Mouse (Mus musculus): Measurements from ENCODE around the gene Wwox.

DNA sequence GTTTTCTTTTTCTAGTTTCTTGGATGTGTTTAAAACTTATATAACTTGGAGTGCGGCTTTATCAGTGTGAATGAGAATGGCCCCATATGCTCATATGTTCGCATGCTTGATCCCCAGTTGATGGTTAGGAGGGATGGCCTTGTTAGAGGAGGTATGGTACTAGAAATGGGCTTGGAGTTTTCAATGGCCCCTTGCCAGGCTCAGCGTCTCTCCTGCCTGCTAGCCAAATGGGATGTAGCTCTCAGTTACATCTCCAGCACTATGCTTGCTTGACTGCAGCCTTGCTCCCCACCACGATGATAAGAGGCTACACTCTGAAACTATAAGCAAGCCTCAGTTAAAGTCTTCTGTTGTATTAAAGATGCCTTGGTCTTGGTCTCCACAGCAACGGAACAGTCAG lies 387.5 kb downstream of the Wwox start:
- no peak for TF ChIP-seq CTCF (IDR thresholded peaks at IDR 0.05; ENCODE audit: control insufficient read depth, insufficient read depth, low read length)
- no peak for TF ChIP-seq POLR2A (IDR thresholded peaks at IDR 0.05; ENCODE audit: borderline replicate concordance, control insufficient read depth, low read depth, low read length)
